Mouse (Mus musculus) ES-E14 (cell line): ENCODE data around the gene Msx1. TPM values are rescaled to one million over a fixed set of nuclear protein-coding genes. Genes with fewer than 3 reads are reported as not detected.
A peak's percentile ranks its signal among the peaks of the same experiment; 100 is the strongest.
"Not testable (repeated sequence)": the region's sequence is repeated elsewhere in the genome, so short reads cannot be mapped to it uniquely, and the experiment has no call there.

Source experiments
- DNase-seq: peaks from one replicate; pipeline ENCODE4 v3.0.0-alpha.2; 2013; ENCODE audit warnings: low read depth, low spot score
- H3K27ac ChIP-seq: 2 replicates; pipeline ENCODE4 v1.5.1; 2012; ENCODE audit warnings: low read depth, mild to moderate bottlenecking, low read length, moderate library complexity, mixed read lengths; ENCODE audit not compliant: poor library complexity, insufficient read depth, severe bottlenecking
- H3K36me3 ChIP-seq: 2 replicates; pipeline ENCODE4 v1.6.1; 2012; ENCODE audit warnings: mild to moderate bottlenecking, low read length, moderate library complexity, mixed read lengths; ENCODE audit not compliant: control insufficient read depth, poor library complexity, insufficient read depth, severe bottlenecking
- H3K4me1 ChIP-seq, 2 experiments: fragments of 150-350 bp in 1 of 2; sonication (generic) in 1 of 2; 2 replicates each; pipeline ENCODE4 v1.6.1; 2012; ENCODE audit warnings: low read length in 2 of 2, mild to moderate bottlenecking in 1 of 2, mixed read lengths in 1 of 2; ENCODE audit not compliant: control insufficient read depth in 2 of 2, insufficient read depth in 2 of 2, poor library complexity in 1 of 2
- H3K4me3 ChIP-seq, 2 experiments: fragments of 150-350 bp in 1 of 2; sonication (generic) in 1 of 2; 2 replicates each; pipeline ENCODE4 v1.5.1; 2012; ENCODE audit warnings: low read length in 2 of 2, low read depth in 1 of 2, mild to moderate bottlenecking in 1 of 2, mixed read lengths in 1 of 2; ENCODE audit not compliant: insufficient read depth in 1 of 2, poor library complexity in 1 of 2, severe bottlenecking in 1 of 2
- H3K9ac ChIP-seq: 2 replicates; pipeline ENCODE4 v1.6.1; 2012; ENCODE audit warnings: low read depth, mild to moderate bottlenecking, low read length, mixed read lengths; ENCODE audit not compliant: poor library complexity, insufficient read depth, severe bottlenecking
- H3K9me3 ChIP-seq: fragments of 150-350 bp; sonication (generic); 2 replicates; pipeline ENCODE4 v1.6.1; 2012; ENCODE audit warnings: low read depth, mild to moderate bottlenecking, low read length; ENCODE audit not compliant: control insufficient read depth, insufficient read depth
- CHD2 ChIP-seq: IDR thresholded peaks from 2 replicates; pipeline ENCODE4 v1.6.1; 2014; ENCODE audit warnings: mild to moderate bottlenecking, low read depth, low read length, inconsistent platforms
- HCFC1 ChIP-seq: IDR thresholded peaks from 2 replicates; pipeline ENCODE4 v1.6.1; 2012; ENCODE audit warnings: low read length, inconsistent platforms, borderline replicate concordance; ENCODE audit not compliant: insufficient read depth
- MAFK ChIP-seq: IDR thresholded peaks from 2 replicates; pipeline ENCODE4 v1.6.1; 2014; ENCODE audit warnings: mild to moderate bottlenecking, low read depth, low read length, inconsistent platforms; ENCODE audit not compliant: insufficient read depth
- ZC3H11A ChIP-seq: IDR thresholded peaks from 2 replicates; pipeline ENCODE4 v1.6.1; 2012; ENCODE audit warnings: low read depth, mild to moderate bottlenecking, inconsistent platforms, low read length, borderline replicate concordance
- ZNF384 ChIP-seq: IDR thresholded peaks from 2 replicates; pipeline ENCODE4 v1.6.1; 2012; ENCODE audit warnings: low read depth, low read length, inconsistent platforms
- in situ Hi-C, 2 experiments: fragments of 600-800 bp; cut with MboI; formaldehyde crosslinking; loops; one replicate each; pipeline ENCODE4 v1.15.1; 2025; ENCODE audit warnings: low sequenced_read_pairs in 2 of 2, inconsistent platforms in 1 of 2; ENCODE audit not compliant: unreplicated experiment in 2 of 2
- total RNA-seq: library from RNA; depleted of rRNA; stranded (reverse); fragments of 300-350 nt; gene quantifications from 2 replicates; pipeline ENCODE4 v1.2.3, GENCODE M21; 2012

Msx1 gene
- total RNA-seq, 1 experiment = 2.1 TPM

GRCm38 (mm10) chr5:37832031-37832430, 7.6 kb upstream of the Msx1 start:
- Histone ChIP-seq H3K27ac (no peak overlapping the region), H3K4me1 (peaks cover 2 to 18% of the 10 kb centered on the region in 2 experiments; a peak in 2 of 4 replicates), H3K36me3 (no peaks in the 10 kb centered on the region), H3K9ac (no peak overlapping the region), H3K9me3 (no peaks in the 10 kb centered on the region), H3K4me3 (no peak overlapping the region)
- in situ Hi-C loops = no loop called here
- TF ChIP-seq ZC3H11A (no peak), HCFC1 (no peak), MAFK (no peak), ZNF384 (no peak), CHD2 (no peak)
- no peak for DNase-seq

- DNase-seq, H3K27ac ChIP-seq, H3K36me3 ChIP-seq, H3K9me3 ChIP-seq, H3K4me3 ChIP-seq, in situ Hi-C loops, H3K9ac ChIP-seq: not testable (repeated sequence)
- H3K4me1 ChIP-seq = peaks cover 0 to 15% of the 10 kb centered on the region in 2 experiments; a peak in 2 of 4 replicates
These were observed 6.1 kb upstream of the Msx1 start for GRCm38 (mm10) chr5:37830436-37830835.

GRCm38 (mm10) chr5:37829926-37830325, 5.5 kb upstream of the Msx1 start:
- Histone ChIP-seq H3K9ac (no peak overlapping the region), H3K4me3 (no peak overlapping the region), H3K27ac (no peak overlapping the region), H3K4me1 (peaks cover 0 to 15% of the 10 kb centered on the region in 2 experiments; a peak in 2 of 4 replicates), H3K9me3 (no peaks in the 10 kb centered on the region), H3K36me3 (no peaks in the 10 kb centered on the region)
- DNase-seq = no peak
- TF ChIP-seq MAFK = no peak
- no peak for TF ChIP-seq ZC3H11A
- TF ChIP-seq CHD2 = no peak
- TF ChIP-seq HCFC1 = no peak
- TF ChIP-seq ZNF384 = no peak
- in situ Hi-C loops = loop anchor here in 1 of 2 experiments (10.0 kb wide), 1 partner anchor 585 kb away; the partner anchor contains the start of gene Crmp1

GRCm38 (mm10) chr5:37829296-37829670, 4.9 kb upstream of the Msx1 start:
- Histone ChIP-seq H3K9me3 (no peaks in the 10 kb centered on the region), H3K27ac (no peak overlapping the region), H3K4me1 (peaks cover 0 to 15% of the 10 kb centered on the region in 2 experiments; a peak in 2 of 4 replicates), H3K9ac (no peak overlapping the region), H3K36me3 (no peaks in the 10 kb centered on the region), H3K4me3 (peak overlapping the region in 1 of 2 experiments; percentile 32; a peak in 2 of 4 replicates)
- no peak for DNase-seq
- TF ChIP-seq CHD2 (no peak), MAFK (no peak), ZNF384 (peak; percentile 52; the same call in 1 of the 2 replicates)
- in situ Hi-C loops = loop anchor here in 1 of 2 experiments (10.0 kb wide), 1 partner anchor 584 kb away; the partner anchor contains the start of gene Crmp1

- no peaks in the 10 kb centered on the region for H3K36me3 ChIP-seq
- in situ Hi-C loops = loop anchor here in 1 of 2 experiments (10.0 kb wide), 1 partner anchor 584 kb away; the partner anchor contains the start of gene Crmp1
- no peaks in the 10 kb centered on the region for H3K9me3 ChIP-seq
- no peak overlapping the region for H3K27ac ChIP-seq
- H3K9ac ChIP-seq = no peak overlapping the region
- peak overlapping the region in 1 of 2 experiments; percentile 32; a peak in 1 of 4 replicates for H3K4me3 ChIP-seq
- H3K4me1 ChIP-seq = peaks cover 0 to 17% of the 10 kb centered on the region in 2 experiments; a peak in 2 of 4 replicates
- TF ChIP-seq ZC3H11A = no peak
- no peak for TF ChIP-seq ZNF384
- no peak for TF ChIP-seq CHD2
- no peak for TF ChIP-seq MAFK
- no peak for TF ChIP-seq HCFC1
- no peak for DNase-seq
These were observed 4.4 kb upstream of the Msx1 start for GRCm38 (mm10) chr5:37828591-37829295.
